8 mouse cellular contexts compared by ENCODE assay signal in the genomic region with DNA sequence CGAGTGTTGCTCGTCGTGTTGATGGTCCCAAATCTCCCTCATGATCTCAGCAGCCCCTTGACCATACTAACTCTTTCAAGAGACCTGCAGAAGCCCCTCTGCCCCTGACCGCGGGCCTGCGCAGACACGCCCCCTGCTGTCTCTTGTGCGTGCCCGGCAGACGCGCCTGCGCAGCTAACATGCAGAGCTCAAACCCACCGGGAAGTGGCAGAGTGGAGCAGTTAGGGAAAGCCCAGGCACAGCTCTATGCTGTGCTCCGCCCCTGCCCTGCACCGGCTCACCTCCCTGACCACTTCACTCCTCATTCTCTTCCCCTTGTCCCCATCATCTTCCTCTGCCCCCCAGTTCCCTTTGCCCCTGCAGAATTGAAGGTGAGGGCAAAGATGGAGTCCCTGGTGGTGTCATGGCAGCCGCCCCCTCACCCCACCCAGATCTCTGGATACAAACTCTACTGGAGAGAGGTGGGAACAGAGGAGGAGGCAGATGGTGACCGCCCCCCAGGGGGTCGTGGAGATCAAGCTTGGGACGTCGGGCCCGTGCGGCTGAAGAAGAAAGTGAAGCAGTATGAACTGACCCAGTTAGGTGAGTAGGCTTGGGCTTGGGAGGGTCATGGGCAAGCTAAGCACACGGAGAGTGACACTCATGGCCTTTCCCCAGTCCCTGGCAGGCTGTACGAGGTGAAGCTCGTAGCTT. TPM values are rescaled to one million over a fixed set of nuclear protein-coding genes. Genes with fewer than 3 reads are reported as not detected.
A peak's percentile ranks its signal among the peaks of the same experiment; 100 is the strongest.
DNase-seq lines count a peak whose midpoint lies in the region; ATAC-seq and TF ChIP-seq lines count a peak whose summit lies in the region.

No protein-coding gene starts in this region.

- WGBS in heart, embryonic 12.5 days = 8% methylated on average over 25 of the region's 25 CpGs
- 19% methylated on average over 25 of the region's 25 CpGs for WGBS in forebrain, postnatal 0 days
- 8% methylated on average over 25 of the region's 25 CpGs for WGBS in limb, embryonic 11.5 days
- 7% methylated on average over 25 of the region's 25 CpGs for WGBS in midbrain, embryonic 12.5 days

- no peaks in the 10 kb centered on the region for H3K9me3 ChIP-seq in heart, embryonic 12.5 days (replicated peaks)
- no peaks in the 10 kb centered on the region for H3K9me3 ChIP-seq in forebrain, postnatal 0 days (ENCODE audit: low read length)
- no peaks in the 10 kb centered on the region for H3K9me3 ChIP-seq in limb, embryonic 11.5 days (ENCODE audit: control insufficient read depth, low read length)
- H3K9me3 ChIP-seq in midbrain, embryonic 12.5 days = no peaks in the 10 kb centered on the region

- H3K4me1 ChIP-seq in heart, embryonic 12.5 days (replicated peaks) = peaks cover 13% of the 10 kb centered on the region
- no peaks in the 10 kb centered on the region for H3K4me1 ChIP-seq in forebrain, postnatal 0 days (ENCODE audit: insufficient read depth)
- peaks cover 12% of the 10 kb centered on the region; the same call in 1 of the 2 replicates for H3K4me1 ChIP-seq in limb, embryonic 11.5 days (ENCODE audit: control insufficient read depth, insufficient read depth, low read length)
- peaks cover 21% of the 10 kb centered on the region for H3K4me1 ChIP-seq in midbrain, embryonic 12.5 days

- H3K27me3 ChIP-seq in heart, embryonic 12.5 days (replicated peaks) = peaks cover 27% of the 10 kb centered on the region
- no peaks in the 10 kb centered on the region for H3K27me3 ChIP-seq in forebrain, postnatal 0 days (ENCODE audit: insufficient read depth, low read length)
- H3K27me3 ChIP-seq in limb, embryonic 11.5 days (ENCODE audit: control insufficient read depth, insufficient read depth, low read length) = no peaks in the 10 kb centered on the region
- peaks cover 35% of the 10 kb centered on the region for H3K27me3 ChIP-seq in midbrain, embryonic 12.5 days

- H3K27ac ChIP-seq in heart, embryonic 12.5 days (ENCODE audit: poor library complexity, severe bottlenecking) = no peak overlapping the region
- H3K27ac ChIP-seq in forebrain, postnatal 0 days (ENCODE audit: low read depth, low read length) = no peak overlapping the region
- H3K27ac ChIP-seq in limb, embryonic 11.5 days (replicated peaks; ENCODE audit: low read depth, low read length) = no peak overlapping the region
- no peak overlapping the region for H3K27ac ChIP-seq in midbrain, embryonic 12.5 days (replicated peaks)

- TF ChIP-seq CTCF in forebrain, postnatal 0 days (IDR thresholded peaks at IDR 0.05; ENCODE audit: low read depth) = peak; percentile 59

- peak overlapping the region; percentile 70 for H3K4me2 ChIP-seq in heart, embryonic 12.5 days
- no peak overlapping the region for H3K4me2 ChIP-seq in forebrain, postnatal 0 days (ENCODE audit: low read depth)
- H3K4me2 ChIP-seq in limb, embryonic 11.5 days (ENCODE audit: low read depth, severe bottlenecking) = peak overlapping the region; percentile 36
- peak overlapping the region; percentile 28 for H3K4me2 ChIP-seq in midbrain, embryonic 12.5 days (replicated peaks)

- H3K9ac ChIP-seq in heart, embryonic 12.5 days = peak overlapping the region; percentile 53
- H3K9ac ChIP-seq in forebrain, postnatal 0 days = no peak overlapping the region
- H3K9ac ChIP-seq in limb, embryonic 11.5 days (ENCODE audit: low read length) = no peak overlapping the region
- H3K9ac ChIP-seq in midbrain, embryonic 12.5 days (replicated peaks) = 0 out of 2 replicates have a peak overlapping the region, but pooled peaks have one; percentile 20

- no peak for DNase-seq in heart, adult 8-10 months (ENCODE audit: low spot score)
- peak; percentile 71 for DNase-seq in adrenal gland, postnatal 10 days
- DNase-seq in forebrain, postnatal 0 days = peak; percentile 45
- peak; percentile 81 for DNase-seq in limb, embryonic 11.5 days (ENCODE audit: low spot score)
- DNase-seq in thymus, postnatal 25 days = peak; percentile 67
- DNase-seq in ovary, postnatal 36 days (ENCODE audit: low spot score) = no peak

- ATAC-seq in heart, embryonic 12.5 days (ENCODE audit: insufficient number of reproducible peaks, low FRiP score) = peak; percentile 54; the same call in 1 of the 2 replicates
- peak; percentile 34; the same call in 1 of the 2 replicates for ATAC-seq in forebrain, postnatal 0 days
- peak; percentile 41; the same call in 1 of the 2 replicates for ATAC-seq in limb, embryonic 11.5 days (ENCODE audit: insufficient number of reproducible peaks, low FRiP score, low TSS enrichment, low read depth)
- ATAC-seq in midbrain, embryonic 12.5 days (ENCODE audit: low FRiP score, low read depth) = peak; percentile 66

- H3K4me3 ChIP-seq in heart, embryonic 12.5 days = peak overlapping the region; percentile 37
- no peak overlapping the region for H3K4me3 ChIP-seq in forebrain, postnatal 0 days (ENCODE audit: low read depth, low read length)
- H3K4me3 ChIP-seq in limb, embryonic 11.5 days (ENCODE audit: low read depth, low read length) = no peak overlapping the region
- no peak overlapping the region for H3K4me3 ChIP-seq in midbrain, embryonic 12.5 days

- 0 out of 2 replicates have a peak, but pooled peaks cover 7% of the 10 kb centered on the region for H3K36me3 ChIP-seq in heart, embryonic 12.5 days
- peaks cover 44% of the 10 kb centered on the region for H3K36me3 ChIP-seq in forebrain, postnatal 0 days (ENCODE audit: insufficient read depth)
- no peaks in the 10 kb centered on the region; the same call in 1 of the 2 replicates for H3K36me3 ChIP-seq in limb, embryonic 11.5 days (ENCODE audit: control insufficient read depth, insufficient read depth, low read length)
- peaks cover 49% of the 10 kb centered on the region for H3K36me3 ChIP-seq in midbrain, embryonic 12.5 days

RNA-seq across cellular contexts. Expression of gene Igdcc3, which starts 12.7 kb away (rescaled TPM):
- 4.8 and 5.5 TPM in 2 replicates for polyA plus RNA-seq in heart, embryonic 12.5 days (2016; fragmentation: Nextera tagmentation; extraction: Ambion mirVana)
- total RNA-seq in heart, adult 8-10 months (2022) = under 1 TPM in 2 of 4 experiments, not detected in 2; 0.09 to 0.19 TPM
- total RNA-seq in adrenal gland, postnatal 10 days (2021) = 1 to 10 TPM; 1.2 to 1.7 TPM
- 2.7 and 3.0 TPM in 2 replicates for total RNA-seq in forebrain, postnatal 0 days (2014; rRNA removed)
- polyA plus RNA-seq in forebrain, postnatal 0 days (2015; fragmentation: Nextera tagmentation; extraction: Ambion mirVana) = 2.6 and 4.2 TPM in 2 replicates
- polyA plus RNA-seq in limb, embryonic 11.5 days (2014; fragmentation: Nextera tagmentation; extraction: Ambion mirVana) = 44.5 and 46.2 TPM in 2 replicates
- polyA plus RNA-seq in midbrain, embryonic 12.5 days (2016; fragmentation: Nextera tagmentation; extraction: Ambion mirVana) = 62.1 and 74.7 TPM in 2 replicates

RNA-seq across cellular contexts. Expression of gene Igdcc4, which starts 27.0 kb away (rescaled TPM):
- polyA plus RNA-seq in heart, embryonic 12.5 days (2016; fragmentation: Nextera tagmentation; extraction: Ambion mirVana) = 12.9 and 13.0 TPM in 2 replicates
- total RNA-seq in heart, adult 8-10 months (2022) = 10 to 100 TPM; 13.3 to 17.9 (median 15.7) TPM
- 10 to 100 TPM; 18.0 to 27.0 TPM for total RNA-seq in adrenal gland, postnatal 10 days (2021)
- total RNA-seq in forebrain, postnatal 0 days (2014; rRNA removed) = 28.2 and 30.7 TPM in 2 replicates
- 6.4 and 9.6 TPM in 2 replicates for polyA plus RNA-seq in forebrain, postnatal 0 days (2015; fragmentation: Nextera tagmentation; extraction: Ambion mirVana)
- 13.5 and 15.0 TPM in 2 replicates for polyA plus RNA-seq in limb, embryonic 11.5 days (2014; fragmentation: Nextera tagmentation; extraction: Ambion mirVana)
- polyA plus RNA-seq in midbrain, embryonic 12.5 days (2016; fragmentation: Nextera tagmentation; extraction: Ambion mirVana) = 18.2 and 19.5 TPM in 2 replicates

Comparison
In these comparisons a context has a peak if more than half of its experiments do, and no peak if none do; other contexts are left out.
1. H3K9ac ChIP-seq: peak in heart, embryonic 12.5 days (single experiment) and midbrain, embryonic 12.5 days (single experiment); none in forebrain, postnatal 0 days (single experiment) and limb, embryonic 11.5 days (single experiment).
2. DNase-seq: peak in adrenal gland, postnatal 10 days (single experiment), forebrain, postnatal 0 days (single experiment), limb, embryonic 11.5 days (single experiment) and thymus, postnatal 25 days (single experiment); none in heart, adult 8-10 months (single experiment) and ovary, postnatal 36 days (single experiment).
3. Peak in every context shown above with its lines, with median percentiles within 50 percentile points of each other: ATAC-seq.